ENCODE assay signal across 8 mouse cellular contexts in genomic region chr12:100186376-100186775, GRCm38 (mm10). TPM values are rescaled to one million over a fixed set of nuclear protein-coding genes. Genes with fewer than 3 reads are reported as not detected.
DNase-seq lines count a peak whose midpoint lies in the region; ATAC-seq and TF ChIP-seq lines count a peak whose summit lies in the region.

No protein-coding gene starts in this region.

- peak overlapping the region; percentile 70 for H3K4me3 ChIP-seq in layer of hippocampus, adult 2 months
- peak overlapping the region; percentile 67 for H3K4me3 ChIP-seq in forebrain, embryonic 16.5 days (replicated peaks; ENCODE audit: low read length)
- peak overlapping the region; percentile 56 for H3K4me3 ChIP-seq in limb, embryonic 11.5 days (ENCODE audit: low read depth, low read length)
- peak overlapping the region; percentile 78 for H3K4me3 ChIP-seq in myocyte

- no peak for DNase-seq in layer of hippocampus, adult 2 months (ENCODE audit: low spot score in 2 of 2)
- DNase-seq in layer of hippocampus, adult 8-10 months (ENCODE audit: low spot score in 2 of 2), result no peak
- DNase-seq in c-Kit-positive CD71-positive TER-119-negative erythroid progenitor cells, embryonic 14.5 days (ENCODE audit: low read depth), result peak; percentile 33
- peak; percentile 65 for DNase-seq in limb, embryonic 11.5 days (ENCODE audit: low spot score)
- DNase-seq in thymus, postnatal 0 days (ENCODE audit: low spot score), result no peak
- no peak for DNase-seq in spleen, postnatal 4 days (ENCODE audit: low spot score in 2 of 2)

- H3K27ac ChIP-seq in layer of hippocampus, adult 2 months, result peak overlapping the region; percentile 100
- peak overlapping the region; percentile 99 for H3K27ac ChIP-seq in forebrain, embryonic 16.5 days (ENCODE audit: low read length)
- peak overlapping the region; percentile 96; the same call in 1 of the 2 replicates for H3K27ac ChIP-seq in limb, embryonic 11.5 days (replicated peaks; ENCODE audit: low read depth, low read length)

- ATAC-seq in forebrain, embryonic 16.5 days, result no peak
- no peak for ATAC-seq in limb, embryonic 11.5 days (ENCODE audit: insufficient number of reproducible peaks, low FRiP score, low TSS enrichment, low read depth)

- peak overlapping the region; percentile 51 for H3K4me2 ChIP-seq in forebrain, embryonic 16.5 days (ENCODE audit: low read length)
- peak overlapping the region; percentile 78 for H3K4me2 ChIP-seq in limb, embryonic 11.5 days (ENCODE audit: low read depth, severe bottlenecking)
- peak overlapping the region; percentile 92 for H3K4me2 ChIP-seq in myocyte (ENCODE audit: low read depth)

- peaks cover 13% of the 10 kb centered on the region for H3K4me1 ChIP-seq in forebrain, embryonic 16.5 days (replicated peaks; ENCODE audit: control insufficient read depth, insufficient read depth, low read length)
- H3K4me1 ChIP-seq in limb, embryonic 11.5 days (ENCODE audit: control insufficient read depth, insufficient read depth, low read length), result no peaks in the 10 kb centered on the region

- no peaks in the 10 kb centered on the region for H3K79me2 ChIP-seq in myocyte (ENCODE audit: control insufficient read depth, insufficient read depth)

- no peak for TF ChIP-seq CTCF in layer of hippocampus, adult 2 months (conservative IDR thresholded peaks at IDR 0.05)

- H3K27me3 ChIP-seq in forebrain, embryonic 16.5 days (replicated peaks; ENCODE audit: control insufficient read depth, insufficient read depth, low read length), result no peaks in the 10 kb centered on the region
- no peaks in the 10 kb centered on the region for H3K27me3 ChIP-seq in limb, embryonic 11.5 days (ENCODE audit: control insufficient read depth, insufficient read depth, low read length)
- no peaks in the 10 kb centered on the region for H3K27me3 ChIP-seq in myocyte (ENCODE audit: control insufficient read depth, insufficient read depth, insufficient read length)

- no peak for TF ChIP-seq POLR2A in myocyte (IDR thresholded peaks at IDR 0.05; ENCODE audit: insufficient read length, low read depth)

- H3K9ac ChIP-seq in forebrain, embryonic 16.5 days (replicated peaks; ENCODE audit: low read depth, low read length), result peak overlapping the region; percentile 89
- H3K9ac ChIP-seq in limb, embryonic 11.5 days (ENCODE audit: low read length), result peak overlapping the region; percentile 90

- H3K9me3 ChIP-seq in forebrain, embryonic 16.5 days (ENCODE audit: control insufficient read depth, low read length), result no peaks in the 10 kb centered on the region
- H3K9me3 ChIP-seq in limb, embryonic 11.5 days (ENCODE audit: control insufficient read depth, low read length), result no peaks in the 10 kb centered on the region

- peak overlapping the region; percentile 13 for H3ac ChIP-seq in myocyte (ENCODE audit: control insufficient read depth, insufficient read length)

- WGBS in forebrain, embryonic 16.5 days, result 2% methylated on average over 6 of the region's 6 CpGs
- 11% methylated on average over 6 of the region's 6 CpGs for WGBS in limb, embryonic 11.5 days

- no peaks in the 10 kb centered on the region for H3K36me3 ChIP-seq in forebrain, embryonic 16.5 days (ENCODE audit: control insufficient read depth, insufficient read depth)
- no peaks in the 10 kb centered on the region for H3K36me3 ChIP-seq in limb, embryonic 11.5 days (ENCODE audit: control insufficient read depth, insufficient read depth, low read length)
- H3K36me3 ChIP-seq in myocyte (ENCODE audit: control insufficient read depth, insufficient read depth), result no peaks in the 10 kb centered on the region

TF ChIP-seq in myocyte, 11 proteins besides CTCF, POLR2A, EP300 and RAD21:
- TF ChIP-seq TCF3 (IDR thresholded peaks at IDR 0.05; ENCODE audit: insufficient read length, low read depth), result no peak
- no peak for TF ChIP-seq CEBPB (IDR thresholded peaks at IDR 0.05; ENCODE audit: insufficient read depth, poor library complexity, severe bottlenecking)
- no peak for TF ChIP-seq MYOG (IDR thresholded peaks at IDR 0.05; ENCODE audit: control insufficient read depth in 1 of 3, insufficient read depth in 1 of 3, insufficient read length in 2 of 3, low read depth in 2 of 3)
- no peak for TF ChIP-seq USF1 (IDR thresholded peaks at IDR 0.05; ENCODE audit: low read depth)
- no peak for TF ChIP-seq MAX (IDR thresholded peaks at IDR 0.05; ENCODE audit: low read depth)
- no peak for TF ChIP-seq TCF12 (IDR thresholded peaks at IDR 0.05; ENCODE audit: insufficient read depth, poor library complexity, severe bottlenecking)
- TF ChIP-seq POLR2AphosphoS2 (IDR thresholded peaks at IDR 0.05; ENCODE audit: insufficient read length, low read depth), result no peak
- no peak for TF ChIP-seq E2F4 (IDR thresholded peaks at IDR 0.05; ENCODE audit: insufficient read depth)
- no peak for TF ChIP-seq REST (IDR thresholded peaks at IDR 0.05; ENCODE audit: insufficient read depth, insufficient read length)
- no peak for TF ChIP-seq SRF (IDR thresholded peaks at IDR 0.05; ENCODE audit: control insufficient read depth, insufficient read length, low read depth)
- no peak for TF ChIP-seq MYOD1 (IDR thresholded peaks at IDR 0.05; ENCODE audit: control insufficient read depth in 1 of 3, insufficient read length in 2 of 3, low read depth in 2 of 3)

RNA-seq across cellular contexts. Expression of gene Calm1, which starts 12.9 kb away (rescaled TPM):
- 1,000 to 10,000 TPM; 2,009 to 2,049 TPM for total RNA-seq in layer of hippocampus, adult 2 months (2021)
- 1,000 to 10,000 TPM; 1,770 to 1,934 (median 1,827) TPM for total RNA-seq in layer of hippocampus, adult 8-10 months (2022)
- polyA plus RNA-seq in forebrain, embryonic 16.5 days (2015; fragmentation: Nextera tagmentation; extraction: Ambion mirVana), result 2,124 and 2,140 TPM in 2 replicates
- polyA plus RNA-seq in limb, embryonic 11.5 days (2014; fragmentation: Nextera tagmentation; extraction: Ambion mirVana), result 1,091 and 1,120 TPM in 2 replicates
- 385 TPM for polyA plus RNA-seq in myocyte (2012; fragmentation: generic; extraction: Trizol)
- polyA plus RNA-seq in thymus, postnatal 0 days (2015; fragmentation: Nextera tagmentation; extraction: Ambion mirVana), result 1,636 and 1,740 TPM in 2 replicates

RNA-seq across cellular contexts. Expression of gene Nrde2, which starts 26.9 kb away (rescaled TPM):
- 10 to 100 TPM; 23.8 to 24.3 TPM for total RNA-seq in layer of hippocampus, adult 2 months (2021)
- total RNA-seq in layer of hippocampus, adult 8-10 months (2022), result 10 to 100 TPM; 16.5 to 21.9 (median 18.1) TPM
- polyA plus RNA-seq in forebrain, embryonic 16.5 days (2015; fragmentation: Nextera tagmentation; extraction: Ambion mirVana), result 15.7 and 16.8 TPM in 2 replicates
- 12.8 and 15.2 TPM in 2 replicates for polyA plus RNA-seq in limb, embryonic 11.5 days (2014; fragmentation: Nextera tagmentation; extraction: Ambion mirVana)
- 9.3 TPM for polyA plus RNA-seq in myocyte (2012; fragmentation: generic; extraction: Trizol)
- polyA plus RNA-seq in thymus, postnatal 0 days (2015; fragmentation: Nextera tagmentation; extraction: Ambion mirVana), result 23.5 and 27.0 TPM in 2 replicates

Comparison
In these comparisons a context has a peak if more than half of its experiments do, and no peak if none do; other contexts are left out.
1. DNase-seq: peak in c-Kit-positive CD71-positive TER-119-negative erythroid progenitor cells, embryonic 14.5 days (single experiment) and limb, embryonic 11.5 days (single experiment); none in layer of hippocampus, adult 2 months (0 of 2), layer of hippocampus, adult 8-10 months (0 of 2), thymus, postnatal 0 days (single experiment) and spleen, postnatal 4 days (0 of 2).
2. Peak in every context shown above with its lines, with median percentiles within 50 percentile points of each other: H3K27ac ChIP-seq, H3K4me3 ChIP-seq and H3K4me2 ChIP-seq.